Mouse (Mus musculus) embryonic facial prominence, embryonic 12.5 days (tissue): ENCODE results near the gene Rassf7. TPM values are rescaled to one million over a fixed set of nuclear protein-coding genes. Genes with fewer than 3 reads are reported as not detected.

Experiments
- ATAC-seq: fragments of 200-750 bp; cut with Nextera tagmentation; 2 replicates; pipeline ENCODE4 v1.8.0; 2017; ENCODE audit not compliant: insufficient number of reproducible peaks, insufficient read depth, low FRiP score, low TSS enrichment
- H3K27ac ChIP-seq: fragments of 300-500 bp; sonication (generic); 2 replicates; pipeline ENCODE4 v1.5.1; 2016; ENCODE audit warnings: mild to moderate bottlenecking
- H3K27me3 ChIP-seq: fragments of 300-500 bp; sonication (generic); 2 replicates; pipeline ENCODE4 v1.6.1; 2016; ENCODE audit warnings: mild to moderate bottlenecking, moderate library complexity
- H3K36me3 ChIP-seq: fragments of 300-500 bp; sonication (generic); 2 replicates; pipeline ENCODE4 v1.6.1; 2016; ENCODE audit warnings: mild to moderate bottlenecking
- H3K4me1 ChIP-seq: fragments of 300-500 bp; sonication (generic); 2 replicates; pipeline ENCODE4 v1.6.1; 2016
- H3K4me2 ChIP-seq: fragments of 300-500 bp; sonication (generic); replicated peaks from 2 replicates; pipeline ENCODE4 v1.6.1; 2016; ENCODE audit warnings: mild to moderate bottlenecking, moderate library complexity
- H3K4me3 ChIP-seq: fragments of 300-500 bp; sonication (generic); 2 replicates; pipeline ENCODE4 v1.5.1; 2016; ENCODE audit warnings: mild to moderate bottlenecking
- H3K9ac ChIP-seq: fragments of 300-500 bp; sonication (generic); 2 replicates; pipeline ENCODE4 v1.6.1; 2016; ENCODE audit warnings: mild to moderate bottlenecking, moderate library complexity
- H3K9me3 ChIP-seq: fragments of 300-500 bp; sonication (generic); 2 replicates; pipeline ENCODE4 v1.6.1; 2016; ENCODE audit warnings: mild to moderate bottlenecking, moderate library complexity
- WGBS: fragments of 180-500 bp; shearing (Covaris S2); methylation state at CpG from one replicate; pipeline ENCODE4 v1.1.7; 2016; 5-methylcytosine and 5-hydroxymethylcytosine counted together
- microRNA counts: library from miRNA; unstranded; fragments of <30 nt; microRNA quantifications from one replicate; lab custom pipeline; 2017
- microRNA-seq: library from miRNA; unstranded; fragments of <30 nt; microRNA quantifications from one replicate; pipeline ENCODE4, GENCODE M21; 2017
- polyA plus RNA-seq: library from polyadenylated mRNA; unstranded; fragments of >200 nt; fragmentation: Nextera tagmentation; extraction: Ambion mirVana; gene quantifications from 2 replicates; pipeline ENCODE4 v1.2.1, GENCODE M21; 2016

Rassf7 gene
- polyA plus RNA-seq, 1 experiment from 2014 or later = 38.6 TPM

GRCm38 (mm10) chr7:141265739-141266561 is 50.3 kb downstream of the Rassf7 start, which contains the start of gene Irf7:
Gene Irf7 (minus strand): TSS chr7:141266481.
- Histone ChIP-seq H3K4me3 (peak within 1 kb of the TSS; percentile 34), H3K4me1 (peaks cover 16% of the 10 kb centered on the region; the same call in 1 of the 2 replicates), H3K36me3 (peaks cover 32% of the 10 kb centered on the region), H3K27ac (no peak within 1 kb of the TSS), H3K9ac (peak within 1 kb of the TSS; percentile 47), H3K27me3 (no peaks in the 10 kb centered on the region), H3K4me2 (peak within 1 kb of the TSS; percentile 70), H3K9me3 (no peaks in the 10 kb centered on the region)
- 12% methylated on average over 25 of the region's 25 CpGs for WGBS
- ATAC-seq = peak; percentile 17; the same call in 1 of the 2 replicates

MicroRNA genes within 50 kb of the gene (microRNA counts, 519-probe panel; counts per million panel counts)
- 5,033 counts per million, percentile 86 among the panel's probes with 10 or more counts for microRNA mmu-miR-210 (lab: Ali Mortazavi, UCI)

Small RNA genes within 50 kb of the gene (microRNA-seq; reads per million reads assigned to microRNA genes)
- 525 reads per million, percentile 69 among the genes with 10 or more reads in this experiment for gene Mir210

Other genes starting within 250 kb of the Rassf7 start
- gene Ifitm1, start 248.6 kb upstream of the Rassf7 start, polyA plus RNA-seq = 35.5 and 37.6 TPM in 2 replicates
- 48.0 and 52.4 TPM in 2 replicates for gene Ifitm3, start 205.1 kb upstream of the Rassf7 start, polyA plus RNA-seq
- 0.43 TPM in 1 of 2 replicates, not detected in the other for gene Ifitm6, start 197.9 kb upstream of the Rassf7 start, polyA plus RNA-seq
- gene Gm17387, start 186.7 kb upstream of the Rassf7 start, polyA plus RNA-seq = not detected in 2 replicates
- gene B4galnt4, start 154.8 kb upstream of the Rassf7 start, polyA plus RNA-seq = 35.2 and 39.2 TPM in 2 replicates
- gene Pkp3, start 137.6 kb upstream of the Rassf7 start, polyA plus RNA-seq = 13.3 and 16.2 TPM in 2 replicates
- 1.9 and 3.0 TPM in 2 replicates for gene Sigirr, start 115.3 kb upstream of the Rassf7 start, polyA plus RNA-seq
- 2.2 and 2.5 TPM in 2 replicates for gene Ano9, start 98.1 kb upstream of the Rassf7 start, polyA plus RNA-seq
- 82.2 and 84.7 TPM in 2 replicates for gene Ptdss2, start 93.5 kb upstream of the Rassf7 start, polyA plus RNA-seq
- gene Rnh1, start 43.0 kb upstream of the Rassf7 start, polyA plus RNA-seq = 87.9 and 88.1 TPM in 2 replicates
- 91.0 and 111 TPM in 2 replicates for gene Hras, start 21.9 kb upstream of the Rassf7 start, polyA plus RNA-seq
- gene Lrrc56, start 21.7 kb upstream of the Rassf7 start, polyA plus RNA-seq = 12.1 and 13.4 TPM in 2 replicates
- gene Lmntd2, start 1.8 kb upstream of the Rassf7 start, polyA plus RNA-seq = 3.9 TPM in 2 replicates
- gene Phrf1, start 12.9 kb downstream of the Rassf7 start, polyA plus RNA-seq = 87.1 and 99.9 TPM in 2 replicates
- gene Irf7, start 50.6 kb downstream of the Rassf7 start, polyA plus RNA-seq = 0.99 and 1.1 TPM in 2 replicates
- not detected in 2 replicates for gene Cdhr5, start 60.9 kb downstream of the Rassf7 start, polyA plus RNA-seq
- 4.0 and 5.0 TPM in 2 replicates for gene Sct, start 63.3 kb downstream of the Rassf7 start, polyA plus RNA-seq
- gene Drd4, start 76.1 kb downstream of the Rassf7 start, polyA plus RNA-seq = 1.7 and 2.3 TPM in 2 replicates
- gene Deaf1, start 111.8 kb downstream of the Rassf7 start, polyA plus RNA-seq = 75.4 and 83.4 TPM in 2 replicates
- 54.3 and 56.7 TPM in 2 replicates for gene Tmem80, start 111.9 kb downstream of the Rassf7 start, polyA plus RNA-seq
- 5.6 and 5.7 TPM in 2 replicates for gene Eps8l2, start 123.0 kb downstream of the Rassf7 start, polyA plus RNA-seq
- gene Taldo1, start 176.3 kb downstream of the Rassf7 start, polyA plus RNA-seq = 303 and 306 TPM in 2 replicates
- 62.2 and 68.5 TPM in 2 replicates for gene Gatd1, start 198.3 kb downstream of the Rassf7 start, polyA plus RNA-seq
- 7.4 and 10.4 TPM in 2 replicates for gene Cend1, start 213.6 kb downstream of the Rassf7 start, polyA plus RNA-seq
- gene Slc25a22, start 222.0 kb downstream of the Rassf7 start, polyA plus RNA-seq = 39.2 and 41.9 TPM in 2 replicates
- gene Pidd1, start 228.2 kb downstream of the Rassf7 start, polyA plus RNA-seq = 14.9 and 15.0 TPM in 2 replicates
- 1,180 and 1,203 TPM in 2 replicates for gene Rplp2, start 231.5 kb downstream of the Rassf7 start, polyA plus RNA-seq
- 13.9 and 14.6 TPM in 2 replicates for gene Pnpla2, start 239.3 kb downstream of the Rassf7 start, polyA plus RNA-seq
- 12.8 and 13.3 TPM in 2 replicates for gene Cracr2b, start 245.2 kb downstream of the Rassf7 start, polyA plus RNA-seq